Mouse (Mus musculus) megakaryocyte, embryonic 14.5 days (primary cell): ENCODE results near the gene Glyat. TPM values are rescaled to one million over a fixed set of nuclear protein-coding genes. Genes with fewer than 3 reads are reported as not detected.
A peak's percentile ranks its signal among the peaks of the same experiment; 100 is the strongest.

Experiments used
- H3K27me3 ChIP-seq: replicated peaks from 2 replicates; pipeline ENCODE3; 2012; ENCODE audit warnings: inconsistent platforms
- H3K36me3 ChIP-seq: replicated peaks from 2 replicates; pipeline ENCODE3; 2012; ENCODE audit warnings: low read length, inconsistent platforms, mixed read lengths
- H3K4me1 ChIP-seq: 2 replicates; pipeline ENCODE4 v1.6.1; 2012; ENCODE audit warnings: inconsistent platforms
- H3K4me3 ChIP-seq: replicated peaks from 2 replicates; pipeline ENCODE3; 2012; ENCODE audit warnings: moderate library complexity, mild to moderate bottlenecking, inconsistent platforms
- H3K9me3 ChIP-seq: 2 replicates; pipeline ENCODE4 v1.6.1; 2012; ENCODE audit warnings: inconsistent platforms
- FLI1 ChIP-seq: IDR thresholded peaks from 2 replicates; pipeline ENCODE4 v1.6.1; 2012; ENCODE audit warnings: low read length, inconsistent platforms, mixed read lengths
- GATA1 ChIP-seq: IDR thresholded peaks from 3 replicates; pipeline ENCODE4 v1.6.1; 2012; ENCODE audit warnings: mixed read lengths, low read length, inconsistent platforms, borderline replicate concordance
- polyA plus RNA-seq: library from polyadenylated mRNA; stranded (reverse); fragments of >175 nt; gene quantifications from 2 replicates; pipeline ENCODE4 v1.2.3, GENCODE M21; 2012; ENCODE audit warnings: low replicate concordance; ENCODE audit not compliant: insufficient read depth

Glyat gene
- not detected in 2 replicates for polyA plus RNA-seq

DNA sequence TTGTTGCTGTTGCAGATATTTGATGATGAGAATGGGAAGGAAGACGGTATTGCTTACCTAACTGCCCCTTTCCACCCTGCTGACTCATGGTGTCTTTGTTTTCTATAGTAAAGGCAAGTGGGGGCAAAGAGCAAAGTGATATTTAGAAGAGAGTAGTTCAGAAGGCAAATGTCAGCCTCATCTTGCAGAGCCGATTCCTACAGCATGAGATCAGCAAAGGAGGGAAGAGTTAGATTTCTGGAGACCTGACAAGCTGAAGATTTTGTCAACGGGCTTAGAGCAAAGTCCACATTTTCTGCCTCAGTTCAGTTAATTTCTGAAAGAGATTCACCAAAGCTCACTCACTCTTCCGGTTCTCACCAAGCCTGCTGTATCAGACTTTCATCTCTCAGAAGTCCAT is at the start of gene Glyat:
TSS of gene Glyat (plus strand) at position 133 of the 400 bp plus-strand sequence.
- Histone ChIP-seq H3K9me3 (no peaks in the 10 kb centered on the region), H3K27me3 (no peaks in the 10 kb centered on the region), H3K36me3 (no peaks in the 10 kb centered on the region), H3K4me1 (no peaks in the 10 kb centered on the region), H3K4me3 (no peak within 1 kb of the TSS)
- TF ChIP-seq FLI1 (no peak), GATA1 (no peak)

DNA sequence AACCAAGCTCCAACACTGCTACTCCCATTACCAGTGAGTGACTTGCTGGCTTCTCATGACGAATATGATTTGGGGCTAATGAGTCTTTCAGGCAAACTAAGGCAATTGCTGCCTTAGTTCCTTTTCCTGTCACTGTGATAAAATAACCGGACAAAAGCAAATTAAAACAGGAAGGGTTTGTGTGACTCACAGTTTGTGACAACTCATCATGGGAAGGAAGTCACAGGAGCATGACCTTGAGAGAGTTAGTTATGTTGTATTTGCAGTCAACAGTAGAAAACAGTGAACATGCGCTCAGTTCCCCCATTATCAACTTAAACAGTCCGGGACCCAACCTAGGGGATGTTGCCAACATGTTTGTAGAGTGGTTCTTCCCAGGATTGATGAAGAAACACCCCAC is 47.8 kb upstream of the Glyat start:
- Histone ChIP-seq H3K9me3 (no peaks in the 10 kb centered on the region), H3K4me1 (peaks cover 30% of the 10 kb centered on the region), H3K36me3 (peaks cover 60% of the 10 kb centered on the region), H3K27me3 (no peaks in the 10 kb centered on the region), H3K4me3 (peak overlapping the region; percentile 75)
- TF ChIP-seq GATA1 (no peak), FLI1 (no peak)

DNA sequence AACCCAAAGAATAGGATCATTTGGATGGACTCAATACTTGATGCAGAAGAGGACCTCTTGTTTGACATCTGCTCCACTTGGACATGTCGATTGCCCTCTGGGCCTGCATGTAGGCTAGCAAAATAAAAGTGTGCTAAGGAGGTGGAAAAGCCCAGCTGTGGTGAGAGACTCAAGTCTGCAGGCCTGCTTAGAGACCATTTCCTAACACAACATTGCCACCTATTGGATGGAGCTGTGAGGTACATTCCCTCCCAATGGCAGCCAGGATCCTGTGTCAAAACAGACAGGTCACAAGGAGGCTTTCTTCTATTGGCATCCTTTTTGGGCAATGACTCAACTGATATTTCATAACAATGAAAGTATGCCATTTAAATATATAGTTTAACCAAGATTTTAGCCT is 41.2 kb upstream of the Glyat start:
- Histone ChIP-seq H3K4me1 (peaks cover 24% of the 10 kb centered on the region), H3K27me3 (peaks cover 11% of the 10 kb centered on the region)

DNA sequence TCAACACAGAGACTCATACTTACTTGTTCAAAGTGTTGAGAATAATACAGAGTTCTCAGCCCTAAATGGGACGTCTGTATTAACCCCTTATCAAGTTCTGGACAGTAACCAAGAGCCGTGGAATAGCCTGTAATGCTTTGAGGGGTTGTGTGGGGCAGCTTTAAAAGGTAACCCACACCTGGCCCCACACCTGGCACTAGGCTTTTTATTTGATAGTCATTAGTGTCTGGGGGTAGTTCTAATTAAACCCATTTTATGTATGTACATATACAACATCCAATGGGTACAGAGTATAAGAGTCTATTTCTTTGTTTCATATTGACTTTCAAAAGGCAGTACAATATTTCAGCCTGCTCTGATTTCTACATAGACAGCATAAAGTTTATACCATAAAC is 38.0 kb upstream of the Glyat start:
- H3K27me3 ChIP-seq = peaks cover 18% of the 10 kb centered on the region
- no peak for TF ChIP-seq FLI1
- TF ChIP-seq GATA1 = no peak
- peaks cover 14% of the 10 kb centered on the region for H3K36me3 ChIP-seq
- peaks cover 22% of the 10 kb centered on the region for H3K4me1 ChIP-seq
- H3K4me3 ChIP-seq = peak overlapping the region; percentile 94
- no peaks in the 10 kb centered on the region for H3K9me3 ChIP-seq

More for the DNA sequence above, 41.2 kb upstream of the Glyat start:
- H3K36me3 ChIP-seq = peaks cover 43% of the 10 kb centered on the region
- no peak overlapping the region for H3K4me3 ChIP-seq
- H3K9me3 ChIP-seq = no peaks in the 10 kb centered on the region
- TF ChIP-seq FLI1 (no peak), GATA1 (no peak)

DNA sequence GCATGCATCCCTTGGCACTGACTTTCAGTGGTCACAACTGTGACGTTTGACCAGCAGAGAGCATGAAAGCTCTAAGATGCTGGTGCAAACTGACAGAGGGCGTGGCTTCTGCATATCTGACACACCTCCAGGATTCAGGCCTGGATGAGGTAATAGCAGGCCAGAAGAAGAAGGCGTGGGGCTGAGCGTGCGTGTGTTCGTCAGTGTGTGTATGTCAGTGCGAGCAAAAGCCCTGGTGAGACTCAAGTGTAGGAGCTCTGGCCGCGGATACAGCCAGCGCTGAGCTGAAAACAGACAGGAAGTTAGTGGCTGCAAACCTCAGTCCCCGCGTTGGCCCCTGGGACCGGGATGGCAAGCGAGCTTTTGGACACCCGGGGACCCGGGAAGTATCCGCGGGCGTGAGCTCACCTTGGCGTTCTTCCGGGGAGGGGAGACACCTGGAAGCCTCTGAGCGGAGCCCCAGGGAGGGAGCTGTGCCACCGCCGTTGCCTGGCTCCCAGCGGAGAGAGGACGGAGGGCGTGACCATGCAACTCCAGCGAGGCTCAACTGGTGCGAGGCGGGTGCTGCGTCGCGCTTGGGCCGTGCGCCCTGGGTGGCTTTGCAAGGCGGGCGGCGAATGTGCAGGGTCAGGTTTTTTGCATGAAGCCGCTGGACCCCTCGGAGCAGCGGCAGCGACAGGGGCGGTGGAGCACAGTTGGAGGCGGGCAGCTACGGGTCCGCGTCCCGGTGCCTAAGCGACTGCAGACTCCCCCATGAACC is 37.4 kb upstream of the Glyat start:
- H3K9me3 ChIP-seq = no peaks in the 10 kb centered on the region
- peaks cover 23% of the 10 kb centered on the region for H3K4me1 ChIP-seq
- peaks cover 18% of the 10 kb centered on the region for H3K27me3 ChIP-seq
- TF ChIP-seq FLI1 (no peak), GATA1 (no peak)
- peaks cover 12% of the 10 kb centered on the region for H3K36me3 ChIP-seq
- H3K4me3 ChIP-seq = peak overlapping the region; percentile 94

DNA sequence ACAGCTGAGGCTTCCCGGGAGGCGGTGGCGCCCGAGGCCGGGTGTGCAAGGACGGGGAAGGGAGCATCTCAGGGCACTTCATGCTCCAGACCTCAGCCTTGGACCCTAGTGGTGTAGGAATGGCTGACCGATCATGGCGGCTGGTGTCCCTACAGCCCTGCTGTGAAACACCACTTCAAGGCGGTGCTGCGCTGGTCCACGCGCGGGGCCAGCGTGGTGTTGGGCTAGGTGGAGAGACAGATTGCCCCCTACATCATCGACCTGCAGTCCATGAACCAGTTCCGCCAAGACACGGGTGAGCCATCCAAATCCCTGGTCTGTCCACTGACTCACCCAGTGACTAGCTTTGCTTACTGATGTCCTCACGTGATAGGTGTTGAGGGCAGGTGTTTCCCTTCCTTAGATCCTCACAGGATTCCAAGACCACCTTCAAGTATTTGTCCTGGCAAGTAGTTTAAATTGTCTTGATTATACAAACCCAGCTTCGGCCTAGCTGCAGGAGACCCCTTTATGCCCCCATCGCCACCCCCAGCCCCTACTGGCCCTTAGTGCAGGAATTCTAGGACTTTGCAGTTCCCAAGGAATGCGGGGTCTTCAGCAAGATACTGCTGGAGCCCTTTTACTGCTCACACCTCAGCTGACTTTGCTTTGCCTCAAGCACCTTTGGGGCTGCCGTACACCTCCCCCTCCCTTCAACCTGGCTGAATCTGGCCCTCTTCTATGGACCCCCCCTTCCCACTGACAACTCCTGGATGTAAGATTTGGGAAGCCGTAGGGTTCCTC is 36.6 kb upstream of the Glyat start:
- peaks cover 4% of the 10 kb centered on the region for H3K36me3 ChIP-seq
- H3K4me3 ChIP-seq = peak overlapping the region; percentile 94
- peaks cover 18% of the 10 kb centered on the region for H3K27me3 ChIP-seq
- peaks cover 29% of the 10 kb centered on the region for H3K4me1 ChIP-seq
- no peaks in the 10 kb centered on the region for H3K9me3 ChIP-seq
- TF ChIP-seq GATA1 = no peak
- TF ChIP-seq FLI1 = no peak

DNA sequence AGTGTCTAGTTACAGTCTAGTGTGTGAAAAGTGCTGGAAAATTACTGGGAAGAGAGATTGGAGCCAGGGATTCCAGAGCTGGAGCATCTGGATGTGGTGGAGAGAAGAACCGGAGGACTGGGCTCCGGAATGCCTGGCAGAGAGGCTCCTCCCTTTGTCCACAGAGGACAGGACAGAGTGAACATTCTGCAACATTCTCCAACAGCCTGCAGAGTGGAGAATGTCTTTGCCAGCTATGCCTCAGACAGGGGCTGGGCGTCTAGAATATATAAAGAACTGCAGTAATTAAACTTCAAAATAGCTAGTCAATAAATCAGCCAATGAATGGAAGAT is 36.1 kb upstream of the Glyat start:
- H3K9me3 ChIP-seq = no peaks in the 10 kb centered on the region
- no peak overlapping the region for H3K4me3 ChIP-seq
- no peaks in the 10 kb centered on the region for H3K36me3 ChIP-seq
- H3K27me3 ChIP-seq = peaks cover 18% of the 10 kb centered on the region
- peaks cover 30% of the 10 kb centered on the region for H3K4me1 ChIP-seq
- no peak for TF ChIP-seq GATA1
- no peak for TF ChIP-seq FLI1

DNA sequence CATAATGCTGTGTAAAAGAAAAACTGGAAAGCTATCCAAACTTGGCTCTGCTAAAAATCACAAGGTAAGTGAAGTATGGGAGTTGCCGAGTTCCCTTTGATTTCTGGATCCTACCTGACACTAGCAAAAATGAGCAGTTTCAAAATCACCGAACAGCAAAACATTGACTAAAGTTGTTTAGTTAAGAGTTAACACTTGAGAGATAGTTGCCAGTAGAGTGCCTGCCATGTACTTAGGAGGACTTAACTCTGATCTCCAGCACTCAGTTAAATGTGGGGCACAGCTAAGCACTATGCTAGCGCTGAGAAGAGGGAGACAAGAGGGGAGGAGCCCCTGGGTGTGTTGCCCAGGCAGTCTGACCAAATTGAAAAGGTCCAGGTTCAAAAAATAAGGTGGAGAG is 34.4 kb upstream of the Glyat start:
- H3K4me3 ChIP-seq = no peak overlapping the region
- peaks cover 30% of the 10 kb centered on the region for H3K4me1 ChIP-seq
- no peak for TF ChIP-seq FLI1
- TF ChIP-seq GATA1 = no peak
- no peaks in the 10 kb centered on the region for H3K9me3 ChIP-seq
- no peaks in the 10 kb centered on the region for H3K36me3 ChIP-seq
- H3K27me3 ChIP-seq = peaks cover 18% of the 10 kb centered on the region

DNA sequence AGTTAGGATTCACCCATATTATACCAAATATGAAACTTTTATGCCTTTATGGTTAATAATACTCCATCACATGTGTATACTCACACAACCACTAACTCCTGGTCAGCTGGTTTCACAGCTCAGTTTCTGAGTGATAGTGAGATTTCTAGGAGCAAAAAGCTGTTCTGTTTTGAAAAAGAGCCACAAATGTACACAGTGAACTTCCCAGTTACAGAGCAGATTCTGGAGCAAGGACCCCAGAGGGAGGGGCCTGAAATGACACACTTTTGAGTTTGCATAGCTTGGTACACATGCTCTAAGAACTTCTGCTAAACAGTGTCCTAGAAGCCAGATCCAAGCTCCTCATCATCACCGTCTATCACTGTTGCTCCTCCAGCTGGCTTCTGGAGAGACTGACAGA is 33.4 kb upstream of the Glyat start, which contains the start of gene Gm4952:
TSS of gene Gm4952 (plus strand) at position 301 of the 400 bp plus-strand sequence.
- H3K27me3 ChIP-seq = peaks cover 18% of the 10 kb centered on the region
- no peaks in the 10 kb centered on the region for H3K9me3 ChIP-seq
- peaks cover 30% of the 10 kb centered on the region for H3K4me1 ChIP-seq
- H3K36me3 ChIP-seq = no peaks in the 10 kb centered on the region
- H3K4me3 ChIP-seq = no peak within 1 kb of the TSS
- no peak for TF ChIP-seq FLI1
- TF ChIP-seq GATA1 = no peak
